Mouse (Mus musculus) brown adipose tissue, adult 24 weeks (tissue): ENCODE measurements around the gene Zcchc2. TPM values are rescaled to one million over a fixed set of nuclear protein-coding genes. Genes with fewer than 3 reads are reported as not detected.
A peak's percentile ranks its signal among the peaks of the same experiment; 100 is the strongest.

Source experiments
- H3K27ac ChIP-seq: fragments of 200-500 bp; replicated peaks from 2 replicates; pipeline ENCODE4 v1.5.1; 2012; ENCODE audit warnings: low read depth, mild to moderate bottlenecking, low read length
- H3K4me1 ChIP-seq: fragments of 200-500 bp; 2 replicates; pipeline ENCODE4 v1.6.1; 2012; ENCODE audit warnings: low read length, mixed read lengths; ENCODE audit not compliant: control insufficient read depth, insufficient read depth, insufficient read length
- H3K4me3 ChIP-seq: fragments of 200-500 bp; 2 replicates; pipeline ENCODE4 v1.5.1; 2012; ENCODE audit warnings: low read depth, mild to moderate bottlenecking, low read length, moderate library complexity; ENCODE audit not compliant: insufficient read depth
- polyA plus RNA-seq: library from polyadenylated mRNA; stranded (reverse); fragments of >200 nt; gene quantifications from 2 replicates; pipeline ENCODE4 v1.2.4, GENCODE M21; 2012; ENCODE audit not compliant: missing spikeins, insufficient read depth, insufficient read length

Zcchc2 gene
- polyA plus RNA-seq, 1 experiment = 10.2 TPM

GRCm38 (mm10) chr1:106069867-106070543 lies 79.8 kb downstream of the Zcchc2 start:
- no peak overlapping the region for H3K27ac ChIP-seq
- no peak overlapping the region for H3K4me3 ChIP-seq
- no peaks in the 10 kb centered on the region for H3K4me1 ChIP-seq

- Histone ChIP-seq H3K27ac (no peak overlapping the region), H3K4me1 (no peaks in the 10 kb centered on the region), H3K4me3 (no peak overlapping the region)
These were observed 80.6 kb downstream of the Zcchc2 start for GRCm38 (mm10) chr1:106070814-106071213.

GRCm38 (mm10) chr1:106071237-106072070 lies 81.2 kb downstream of the Zcchc2 start:
- H3K4me3 ChIP-seq = no peak overlapping the region
- H3K4me1 ChIP-seq = no peaks in the 10 kb centered on the region
- H3K27ac ChIP-seq = no peak overlapping the region

GRCm38 (mm10) chr1:106072071-106072440 lies 81.8 kb downstream of the Zcchc2 start:
- Histone ChIP-seq H3K4me1 (peaks cover 4% of the 10 kb centered on the region; the same call in 1 of the 2 replicates), H3K27ac (no peak overlapping the region), H3K4me3 (no peak overlapping the region)

- Histone ChIP-seq H3K27ac (peak overlapping the region; percentile 39; the same call in 1 of the 2 replicates), H3K4me3 (no peak overlapping the region), H3K4me1 (peaks cover 6% of the 10 kb centered on the region; the same call in 1 of the 2 replicates)
These were observed 83.0 kb downstream of the Zcchc2 start for GRCm38 (mm10) chr1:106073166-106073565.

GRCm38 (mm10) chr1:106074141-106074540 lies 83.9 kb downstream of the Zcchc2 start:
- Histone ChIP-seq H3K27ac (peak overlapping the region; percentile 85), H3K4me1 (peaks cover 6% of the 10 kb centered on the region; the same call in 1 of the 2 replicates), H3K4me3 (no peak overlapping the region)

- H3K4me1 ChIP-seq = peaks cover 6% of the 10 kb centered on the region; the same call in 1 of the 2 replicates
- peak overlapping the region; percentile 85 for H3K27ac ChIP-seq
- H3K4me3 ChIP-seq = no peak overlapping the region
These were observed 84.5 kb downstream of the Zcchc2 start for GRCm38 (mm10) chr1:106074656-106075055.

GRCm38 (mm10) chr1:106076641-106077040 lies 86.4 kb downstream of the Zcchc2 start:
- Histone ChIP-seq H3K4me1 (peaks cover 6% of the 10 kb centered on the region; the same call in 1 of the 2 replicates), H3K27ac (peak overlapping the region; percentile 91), H3K4me3 (no peak overlapping the region)

GRCm38 (mm10) chr1:106077166-106077565 lies 87.0 kb downstream of the Zcchc2 start:
- Histone ChIP-seq H3K4me1 (peaks cover 6% of the 10 kb centered on the region; the same call in 1 of the 2 replicates), H3K27ac (peak overlapping the region; percentile 91), H3K4me3 (no peak overlapping the region)

Other genes with a start within 250 kb of the Zcchc2 start
- gene Tnfrsf11a, start 209.7 kb upstream of the Zcchc2 start, polyA plus RNA-seq = 0.67 and 1.1 TPM in 2 replicates
- 5.9 and 7.5 TPM in 2 replicates for gene Phlpp1, start 181.3 kb downstream of the Zcchc2 start, polyA plus RNA-seq